Mouse (Mus musculus): ENCODE measurements around the gene Kpnb1. TPM values are rescaled to one million over a fixed set of nuclear protein-coding genes. Genes with fewer than 3 reads are reported as not detected.

The Kpnb1 gene
- polyA plus RNA-seq, 1 experiment from 2014 or later = 51.0 TPM

DNA sequence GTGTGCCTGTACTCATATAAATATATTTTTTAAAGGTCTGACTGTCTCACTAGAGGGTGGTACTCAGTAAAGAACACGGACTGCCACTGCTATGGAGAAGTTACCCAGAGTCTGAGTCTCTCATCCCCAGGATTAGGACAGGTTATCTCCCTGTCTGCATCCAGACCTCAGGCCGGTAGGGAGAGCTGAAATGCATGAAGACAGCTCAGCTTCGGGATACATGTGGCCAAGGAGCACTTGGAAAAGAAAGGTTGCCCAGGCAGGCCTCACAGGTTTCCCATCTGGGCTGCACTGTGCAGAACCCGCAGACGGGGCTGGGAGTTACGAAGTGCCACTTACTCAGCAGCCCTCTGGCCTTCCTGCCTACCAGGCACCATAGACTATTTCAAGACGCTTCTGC lies 30.7 kb downstream of the Kpnb1 start:
- no peak overlapping the region for H3K4me3 ChIP-seq (ENCODE audit: low read length)
- H3K4me1 ChIP-seq (ENCODE audit: insufficient read depth, low read length) = peaks cover 10% of the 10 kb centered on the region
- no peak overlapping the region for H3K4me2 ChIP-seq (replicated peaks; ENCODE audit: low read depth, low read length)
- ATAC-seq (ENCODE audit: low FRiP score, low TSS enrichment) = no peak
- H3K27ac ChIP-seq (ENCODE audit: low read length) = no peak overlapping the region
- peaks cover 53% of the 10 kb centered on the region for H3K36me3 ChIP-seq (ENCODE audit: insufficient read depth, low read length)
- H3K27me3 ChIP-seq (ENCODE audit: insufficient read depth, low read length) = no peaks in the 10 kb centered on the region
- no peak overlapping the region for H3K9ac ChIP-seq (replicated peaks; ENCODE audit: low read length)
- 83% methylated on average over 7 of the region's 7 CpGs for WGBS
- no peaks in the 10 kb centered on the region for H3K9me3 ChIP-seq (ENCODE audit: low read length)

DNA sequence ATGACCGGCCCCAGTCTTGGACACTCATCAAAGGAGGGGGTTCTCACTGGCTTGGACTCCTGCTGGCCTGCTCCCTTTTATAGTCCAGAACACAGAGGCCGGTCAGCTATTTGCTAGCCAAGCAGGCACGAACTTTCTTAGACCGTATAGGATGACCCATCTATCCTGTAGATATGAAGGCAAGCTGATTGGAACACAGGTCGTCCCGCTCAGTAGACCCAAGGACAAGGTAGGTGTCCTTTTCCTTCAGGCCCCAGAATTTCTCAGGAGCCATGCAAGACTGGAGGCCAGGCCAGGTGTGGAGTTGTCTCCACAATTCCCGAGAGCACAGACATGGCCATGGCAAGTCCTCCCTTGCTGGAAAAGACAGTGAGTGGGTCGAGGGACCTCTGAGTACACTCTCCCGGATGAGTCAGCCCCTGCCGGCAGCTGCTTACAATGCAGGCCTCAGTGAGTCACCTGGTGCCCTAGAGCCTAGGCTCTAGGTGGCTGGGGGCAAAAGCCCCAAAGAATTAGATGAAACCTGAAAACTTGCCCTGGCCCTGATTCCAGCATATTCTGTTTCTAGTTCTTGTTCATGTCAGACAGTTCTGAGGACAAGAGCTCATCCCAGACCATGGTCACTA lies 34.9 kb downstream of the Kpnb1 start:
- WGBS = 24% methylated on average over 10 of the region's 10 CpGs
- H3K9me3 ChIP-seq (ENCODE audit: low read length) = no peaks in the 10 kb centered on the region
- H3K27ac ChIP-seq (ENCODE audit: low read length) = no peak overlapping the region
- no peak overlapping the region for H3K4me3 ChIP-seq (ENCODE audit: low read length)
- 0 out of 2 replicates have a peak, but pooled peaks cover 3% of the 10 kb centered on the region for H3K27me3 ChIP-seq (ENCODE audit: insufficient read depth, low read length)
- no peak overlapping the region for H3K9ac ChIP-seq (replicated peaks; ENCODE audit: low read length)
- H3K4me1 ChIP-seq (ENCODE audit: insufficient read depth, low read length) = peaks cover 33% of the 10 kb centered on the region
- peaks cover 17% of the 10 kb centered on the region for H3K36me3 ChIP-seq (ENCODE audit: insufficient read depth, low read length)
- ATAC-seq (ENCODE audit: low FRiP score, low TSS enrichment) = no peak
- H3K4me2 ChIP-seq (replicated peaks; ENCODE audit: low read depth, low read length) = no peak overlapping the region

GRCm38 (mm10) chr11:97152023-97152426 lies 35.7 kb downstream of the Kpnb1 start:
- Histone ChIP-seq H3K4me1 (ENCODE audit: insufficient read depth, low read length) (peaks cover 33% of the 10 kb centered on the region), H3K9ac (replicated peaks; ENCODE audit: low read length) (no peak overlapping the region), H3K27me3 (ENCODE audit: insufficient read depth, low read length) (0 out of 2 replicates have a peak, but pooled peaks cover 3% of the 10 kb centered on the region), H3K9me3 (ENCODE audit: low read length) (no peaks in the 10 kb centered on the region), H3K4me2 (replicated peaks; ENCODE audit: low read depth, low read length) (peak overlapping the region; percentile 90), H3K27ac (ENCODE audit: low read length) (no peak overlapping the region; the same call in 1 of the 2 replicates), H3K36me3 (ENCODE audit: insufficient read depth, low read length) (peaks cover 9% of the 10 kb centered on the region), H3K4me3 (ENCODE audit: low read length) (peak overlapping the region; percentile 78)
- 2% methylated on average over 11 of the region's 11 CpGs for WGBS
- ATAC-seq (ENCODE audit: low FRiP score, low TSS enrichment) = no peak

DNA sequence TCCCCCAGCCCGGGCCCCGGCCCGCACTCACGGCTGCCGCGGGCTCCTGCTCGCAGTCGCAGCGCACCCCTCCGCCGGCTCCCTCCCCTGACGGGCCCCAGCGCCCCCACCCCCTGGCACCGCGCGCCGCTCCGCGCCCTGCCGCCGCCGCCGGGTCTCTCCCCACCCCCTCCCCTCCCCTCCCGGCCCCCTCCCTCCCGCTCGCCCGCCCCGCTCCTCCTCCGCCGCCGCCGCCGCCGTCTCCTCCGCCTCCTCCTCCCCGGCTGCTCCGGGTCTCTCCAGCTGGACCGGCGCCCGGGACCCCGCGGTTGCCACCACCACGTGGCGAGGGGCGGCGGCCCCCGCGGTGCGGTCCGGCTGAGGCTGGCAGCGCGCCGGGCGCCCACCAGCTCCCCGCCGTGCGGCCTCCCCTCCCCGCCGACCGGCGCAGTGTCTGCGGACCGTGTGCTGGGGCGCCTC lies 36.3 kb downstream of the Kpnb1 start, which contains the start of gene Tbkbp1:
Gene Tbkbp1, minus strand, starts transcription at position 153 of the 459 bp plus-strand sequence.
- Histone ChIP-seq H3K4me3 (ENCODE audit: low read length) (peak within 1 kb of the TSS; percentile 78), H3K4me2 (replicated peaks; ENCODE audit: low read depth, low read length) (peak within 1 kb of the TSS; percentile 90), H3K36me3 (ENCODE audit: insufficient read depth, low read length) (peaks cover 6% of the 10 kb centered on the region; the same call in 1 of the 2 replicates), H3K27me3 (ENCODE audit: insufficient read depth, low read length) (0 out of 2 replicates have a peak, but pooled peaks cover 3% of the 10 kb centered on the region), H3K27ac (ENCODE audit: low read length) (peak within 1 kb of the TSS; percentile 83), H3K9me3 (ENCODE audit: low read length) (no peaks in the 10 kb centered on the region), H3K9ac (replicated peaks; ENCODE audit: low read length) (peak within 1 kb of the TSS; percentile 76), H3K4me1 (ENCODE audit: insufficient read depth, low read length) (peaks cover 33% of the 10 kb centered on the region)
- no peak for ATAC-seq (ENCODE audit: low FRiP score, low TSS enrichment)
- WGBS = under 1% methylated on average over 28 of the region's 64 CpGs

DNA sequence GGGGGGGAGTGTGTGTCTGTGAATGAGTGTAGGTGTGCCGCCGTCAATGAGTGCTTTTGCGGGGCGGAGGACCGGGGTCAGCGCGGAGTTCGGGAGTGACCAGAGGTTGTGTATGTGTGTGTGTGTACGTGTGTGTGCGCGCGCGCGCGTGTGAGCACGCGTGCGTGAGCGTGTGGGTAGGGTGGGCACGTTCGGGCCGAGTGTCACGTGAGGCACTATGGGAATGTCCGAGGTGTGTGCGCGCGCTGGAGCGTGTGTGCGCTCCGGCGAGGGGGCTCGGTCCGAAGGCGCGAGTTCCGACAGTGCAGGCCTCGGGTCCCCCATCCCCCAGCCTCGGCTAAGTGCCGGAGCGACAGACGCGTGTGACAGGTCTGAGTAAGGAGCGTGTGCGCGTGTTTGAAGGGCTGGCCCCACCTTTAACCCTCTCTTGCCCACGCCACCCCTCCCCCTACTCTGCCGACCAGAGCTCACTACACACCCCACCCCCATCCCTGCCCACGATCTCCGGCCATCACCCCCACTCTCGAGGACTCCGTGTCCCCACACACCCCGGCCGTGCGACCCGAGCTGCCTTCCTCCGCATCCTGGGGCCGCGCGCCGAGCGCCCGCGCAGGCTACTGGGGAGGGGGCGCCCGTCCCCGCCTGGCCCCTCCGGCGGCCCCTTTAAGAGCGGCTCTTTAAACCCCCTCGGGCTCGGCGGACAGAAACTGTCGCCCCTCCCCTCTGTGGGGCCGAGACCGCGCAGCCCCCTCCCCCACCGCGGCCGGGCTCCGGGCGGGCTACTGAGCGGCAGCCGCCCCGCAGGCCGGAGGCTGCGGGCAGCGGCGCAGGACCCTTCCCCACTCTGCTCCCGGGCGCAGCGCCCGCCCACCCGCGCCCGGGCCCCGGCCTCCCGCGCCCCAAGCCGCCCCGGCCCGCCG lies 37.0 kb downstream of the Kpnb1 start:
- peak overlapping the region; percentile 76 for H3K9ac ChIP-seq (replicated peaks; ENCODE audit: low read length)
- peaks cover 7% of the 10 kb centered on the region; the same call in 1 of the 2 replicates for H3K36me3 ChIP-seq (ENCODE audit: insufficient read depth, low read length)
- no peaks in the 10 kb centered on the region for H3K9me3 ChIP-seq (ENCODE audit: low read length)
- under 1% methylated on average over 88 of the region's 102 CpGs for WGBS
- ATAC-seq (ENCODE audit: low FRiP score, low TSS enrichment) = peak; percentile 72
- H3K27me3 ChIP-seq (ENCODE audit: insufficient read depth, low read length) = 0 out of 2 replicates have a peak, but pooled peaks cover 3% of the 10 kb centered on the region
- peak overlapping the region; percentile 78 for H3K4me3 ChIP-seq (ENCODE audit: low read length)
- peak overlapping the region; percentile 90 for H3K4me2 ChIP-seq (replicated peaks; ENCODE audit: low read depth, low read length)
- H3K4me1 ChIP-seq (ENCODE audit: insufficient read depth, low read length) = peaks cover 33% of the 10 kb centered on the region
- H3K27ac ChIP-seq (ENCODE audit: low read length) = peak overlapping the region; percentile 83

GRCm38 (mm10) chr11:97149995-97150410 lies 37.7 kb downstream of the Kpnb1 start:
- no peaks in the 10 kb centered on the region for H3K9me3 ChIP-seq (ENCODE audit: low read length)
- peak overlapping the region; percentile 90 for H3K4me2 ChIP-seq (replicated peaks; ENCODE audit: low read depth, low read length)
- peak; percentile 44 for ATAC-seq (ENCODE audit: low FRiP score, low TSS enrichment)
- H3K27me3 ChIP-seq (ENCODE audit: insufficient read depth, low read length) = 0 out of 2 replicates have a peak, but pooled peaks cover 3% of the 10 kb centered on the region
- H3K9ac ChIP-seq (replicated peaks; ENCODE audit: low read length) = peak overlapping the region; percentile 76
- H3K4me3 ChIP-seq (ENCODE audit: low read length) = peak overlapping the region; percentile 78
- 8% methylated on average over 14 of the region's 14 CpGs for WGBS
- peak overlapping the region; percentile 83 for H3K27ac ChIP-seq (ENCODE audit: low read length)
- peaks cover 33% of the 10 kb centered on the region for H3K4me1 ChIP-seq (ENCODE audit: insufficient read depth, low read length)
- H3K36me3 ChIP-seq (ENCODE audit: insufficient read depth, low read length) = peaks cover 5% of the 10 kb centered on the region; the same call in 1 of the 2 replicates

- peak overlapping the region; percentile 78 for H3K4me3 ChIP-seq (ENCODE audit: low read length)
- H3K36me3 ChIP-seq (ENCODE audit: insufficient read depth, low read length) = peaks cover 7% of the 10 kb centered on the region; the same call in 1 of the 2 replicates
- peak overlapping the region; percentile 76 for H3K9ac ChIP-seq (replicated peaks; ENCODE audit: low read length)
- H3K4me1 ChIP-seq (ENCODE audit: insufficient read depth, low read length) = peaks cover 33% of the 10 kb centered on the region
- peak overlapping the region; percentile 83 for H3K27ac ChIP-seq (ENCODE audit: low read length)
- 0 out of 2 replicates have a peak, but pooled peaks cover 3% of the 10 kb centered on the region for H3K27me3 ChIP-seq (ENCODE audit: insufficient read depth, low read length)
- H3K4me2 ChIP-seq (replicated peaks; ENCODE audit: low read depth, low read length) = peak overlapping the region; percentile 90
- ATAC-seq (ENCODE audit: low FRiP score, low TSS enrichment) = no peak
- WGBS = 25% methylated on average over 9 of the region's 9 CpGs
- no peaks in the 10 kb centered on the region for H3K9me3 ChIP-seq (ENCODE audit: low read length)
Measured at GRCm38 (mm10) chr11:97149026-97149425, 38.7 kb downstream of the Kpnb1 start.

GRCm38 (mm10) chr11:97148591-97148990 lies 39.1 kb downstream of the Kpnb1 start:
- Histone ChIP-seq H3K27ac (ENCODE audit: low read length) (no peak overlapping the region), H3K4me3 (ENCODE audit: low read length) (peak overlapping the region; percentile 78), H3K9me3 (ENCODE audit: low read length) (no peaks in the 10 kb centered on the region), H3K36me3 (ENCODE audit: insufficient read depth, low read length) (peaks cover 9% of the 10 kb centered on the region; the same call in 1 of the 2 replicates), H3K9ac (replicated peaks; ENCODE audit: low read length) (peak overlapping the region; percentile 76), H3K27me3 (ENCODE audit: insufficient read depth, low read length) (0 out of 2 replicates have a peak, but pooled peaks cover 3% of the 10 kb centered on the region), H3K4me2 (replicated peaks; ENCODE audit: low read depth, low read length) (peak overlapping the region; percentile 90), H3K4me1 (ENCODE audit: insufficient read depth, low read length) (peaks cover 33% of the 10 kb centered on the region)
- WGBS = 23% methylated on average over 12 of the region's 12 CpGs
- ATAC-seq (ENCODE audit: low FRiP score, low TSS enrichment) = no peak

- H3K9ac ChIP-seq (replicated peaks; ENCODE audit: low read length) = no peak overlapping the region
- no peaks in the 10 kb centered on the region for H3K9me3 ChIP-seq (ENCODE audit: low read length)
- peaks cover 9% of the 10 kb centered on the region; the same call in 1 of the 2 replicates for H3K36me3 ChIP-seq (ENCODE audit: insufficient read depth, low read length)
- H3K4me1 ChIP-seq (ENCODE audit: insufficient read depth, low read length) = peaks cover 26% of the 10 kb centered on the region
- no peak overlapping the region for H3K4me2 ChIP-seq (replicated peaks; ENCODE audit: low read depth, low read length)
- WGBS = 81% methylated on average over 8 of the region's 8 CpGs
- no peak overlapping the region for H3K27ac ChIP-seq (ENCODE audit: low read length)
- no peak for ATAC-seq (ENCODE audit: low FRiP score, low TSS enrichment)
- no peak overlapping the region for H3K4me3 ChIP-seq (ENCODE audit: low read length)
- H3K27me3 ChIP-seq (ENCODE audit: insufficient read depth, low read length) = 0 out of 2 replicates have a peak, but pooled peaks cover 3% of the 10 kb centered on the region
Measured at GRCm38 (mm10) chr11:97147333-97147732, 40.3 kb downstream of the Kpnb1 start.

Measured in kidney, embryonic 16.5 days (tissue).